Mouse (Mus musculus) urinary bladder, adult 18-20 months (tissue): ENCODE data around the gene Srl.
"Not testable (repeated sequence)": the region's sequence is repeated elsewhere in the genome, so short reads cannot be mapped to it uniquely, and the experiment has no call there.

Experiments used
- DNase-seq, 2 experiments: peaks; one replicate each; pipeline ENCODE4 v3.0.0; 2022; ENCODE audit warnings: low spot score in 2 of 2, mixed read lengths in 2 of 2

Gene Srl

DNA sequence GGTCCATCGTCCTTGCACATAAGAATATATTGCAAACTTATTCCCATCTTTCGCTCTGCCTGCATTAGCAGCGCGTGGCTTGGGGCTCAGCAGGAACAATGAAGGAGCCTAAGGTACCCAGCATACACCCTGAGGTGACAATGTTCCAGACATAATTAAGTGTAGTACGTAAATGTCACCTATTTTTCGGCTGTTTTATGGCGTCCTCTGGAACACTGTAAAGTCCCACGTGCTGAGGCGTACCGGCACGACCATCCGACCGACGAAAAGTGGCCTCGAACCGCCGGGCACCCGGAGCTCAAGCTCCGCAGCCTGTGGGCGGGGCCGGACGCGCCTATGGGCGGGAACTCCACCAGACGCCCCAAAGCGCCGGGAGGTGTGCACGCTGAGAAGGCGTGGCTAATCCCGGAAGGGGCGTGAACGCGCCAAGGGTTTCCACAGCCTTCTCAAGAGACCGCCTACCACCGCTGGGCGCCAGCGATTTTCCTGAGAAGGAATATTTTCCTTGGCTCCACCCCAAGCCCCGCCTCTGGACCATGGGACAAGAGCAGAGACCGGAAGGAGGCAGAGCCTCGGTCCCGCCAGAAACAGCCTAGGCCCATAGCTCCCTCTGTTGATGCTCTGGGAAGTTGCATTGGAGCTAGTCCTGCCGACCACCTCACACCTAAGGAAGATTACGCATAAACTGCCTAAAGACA, at the start of gene Srl:
Gene Srl (minus strand): TSS at position 316 of the 698 bp plus-strand sequence.
- DNase-seq: peak; percentile 100

DNA sequence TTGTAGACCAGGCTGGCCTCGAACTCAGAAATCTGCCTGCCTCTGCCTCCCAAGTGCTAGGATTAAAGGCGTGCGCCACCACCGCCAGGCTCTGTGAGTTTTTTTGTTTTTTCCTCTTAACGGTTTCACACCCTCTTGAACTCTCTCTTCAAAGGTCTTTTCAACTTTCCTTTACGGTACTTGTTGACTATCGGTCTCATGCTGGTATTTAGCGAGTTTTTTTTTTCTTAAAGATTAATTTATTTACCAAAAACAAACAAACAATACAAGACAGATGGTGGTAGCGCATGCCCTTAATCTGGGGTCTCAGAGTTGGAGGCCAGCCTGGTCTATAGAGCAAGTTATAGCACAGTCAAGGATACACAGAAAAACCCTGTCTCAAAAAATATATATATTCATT, 48.6 kb upstream of the Srl start:
- no peak for DNase-seq

GRCm38 (mm10) chr16:4587516-4588210, 46.0 kb upstream of the Srl start:
- no peak for DNase-seq

GRCm38 (mm10) chr16:4586531-4587123, 45.0 kb upstream of the Srl start:
- peak; percentile 91 to 97 for DNase-seq

DNA sequence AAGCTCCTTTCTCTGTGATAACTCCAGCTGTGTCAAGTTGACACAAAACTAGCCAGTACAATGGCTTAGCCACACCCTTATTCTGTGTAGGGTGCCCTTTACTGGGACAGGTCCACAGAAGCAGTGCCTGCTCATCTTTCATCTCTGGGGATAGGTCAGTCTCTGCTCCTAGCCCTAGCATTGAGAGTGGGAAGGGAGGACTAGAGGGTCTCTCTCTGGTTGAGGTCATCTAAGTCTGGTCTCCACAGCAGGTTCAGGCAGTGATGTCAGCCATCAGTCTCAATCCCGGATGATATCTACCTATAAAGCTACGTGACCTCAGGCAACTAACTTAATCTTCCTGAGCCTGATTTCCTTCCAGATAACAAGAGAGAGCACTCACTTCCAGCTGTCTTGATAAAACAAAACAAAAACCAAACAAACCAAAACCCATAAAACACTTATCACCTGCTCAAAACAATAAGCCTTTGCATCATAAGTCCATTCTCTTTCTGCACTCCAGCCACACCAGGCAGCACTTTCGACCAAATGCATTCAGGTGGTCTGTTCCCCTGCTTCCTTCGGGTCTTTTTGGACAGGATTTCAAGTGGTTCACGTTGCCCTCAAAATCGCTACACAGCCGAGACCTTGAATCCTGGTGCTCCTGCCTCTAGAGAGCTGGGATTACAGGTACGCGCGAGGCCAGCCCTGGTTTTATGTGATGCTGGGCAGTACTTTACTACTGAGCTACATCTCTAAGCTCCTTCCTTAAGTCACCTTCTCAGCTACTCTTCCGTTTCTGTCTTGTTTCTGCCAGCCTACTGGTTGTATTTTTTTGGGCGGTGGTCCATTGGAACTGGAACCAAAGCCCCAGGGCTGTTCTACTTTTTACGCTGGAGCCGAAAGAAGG, 44.3 kb upstream of the Srl start:
- DNase-seq: no peak

DNA sequence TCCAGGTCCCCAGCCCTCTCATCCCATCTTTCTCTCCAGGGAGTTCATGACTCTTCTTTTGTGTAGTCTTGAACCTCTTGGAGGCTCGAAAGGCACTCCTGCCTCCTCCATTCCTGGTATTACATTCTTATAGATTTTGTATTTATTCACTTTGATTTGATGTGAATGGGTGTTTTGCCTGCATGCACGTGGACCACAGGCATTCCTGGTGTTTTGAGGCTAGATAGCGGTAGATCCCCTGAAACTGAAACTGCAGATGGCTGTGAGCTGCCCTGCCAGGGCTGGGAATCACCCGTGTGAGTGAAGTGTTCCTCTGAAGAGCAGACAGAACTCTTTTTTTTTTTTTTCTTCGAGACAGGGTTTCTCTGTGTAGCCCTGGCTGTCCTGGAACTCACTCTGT, 42.8 kb upstream of the Srl start:
- no peak for DNase-seq

DNA sequence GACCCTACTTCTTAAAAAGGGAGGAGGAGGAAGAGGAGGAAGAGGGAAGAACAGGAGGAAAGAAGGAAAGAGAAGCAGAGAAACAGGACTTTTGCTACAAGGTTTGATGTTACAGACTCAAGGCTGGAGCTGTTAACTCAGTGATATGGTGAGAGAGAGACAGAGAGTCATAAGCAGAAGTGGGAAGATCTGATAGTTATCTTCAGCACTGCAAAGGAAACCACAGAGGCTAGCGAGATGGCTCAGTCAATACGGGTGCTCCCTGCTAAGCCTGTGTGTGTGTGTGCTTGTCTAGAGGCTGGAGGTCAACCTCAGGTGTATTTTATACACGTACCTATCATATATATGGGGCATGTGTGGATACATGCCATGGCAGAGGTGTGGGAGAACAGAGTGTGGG, 42.2 kb upstream of the Srl start:
- DNase-seq: no peak

DNA sequence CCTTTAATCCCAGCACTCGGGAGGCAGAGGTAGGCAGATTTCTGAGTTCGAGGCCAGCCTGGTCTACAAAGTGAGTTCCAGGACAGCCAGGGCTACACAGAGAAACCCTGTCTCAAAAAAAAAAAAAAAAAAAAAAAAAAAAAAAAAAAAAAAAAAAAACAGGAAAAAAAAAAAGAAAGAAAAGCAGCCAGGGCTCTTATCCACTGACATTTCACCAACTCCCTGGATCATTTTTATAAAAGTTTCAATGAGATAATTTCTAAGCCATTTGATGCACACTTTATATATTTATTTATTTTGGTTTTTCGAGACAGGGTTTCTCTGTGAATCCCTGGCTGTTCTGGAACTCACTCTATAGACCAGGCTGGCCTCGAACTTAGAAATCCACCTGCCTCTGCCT, 39.6 kb upstream of the Srl start:
- DNase-seq: not testable (repeated sequence)

DNA sequence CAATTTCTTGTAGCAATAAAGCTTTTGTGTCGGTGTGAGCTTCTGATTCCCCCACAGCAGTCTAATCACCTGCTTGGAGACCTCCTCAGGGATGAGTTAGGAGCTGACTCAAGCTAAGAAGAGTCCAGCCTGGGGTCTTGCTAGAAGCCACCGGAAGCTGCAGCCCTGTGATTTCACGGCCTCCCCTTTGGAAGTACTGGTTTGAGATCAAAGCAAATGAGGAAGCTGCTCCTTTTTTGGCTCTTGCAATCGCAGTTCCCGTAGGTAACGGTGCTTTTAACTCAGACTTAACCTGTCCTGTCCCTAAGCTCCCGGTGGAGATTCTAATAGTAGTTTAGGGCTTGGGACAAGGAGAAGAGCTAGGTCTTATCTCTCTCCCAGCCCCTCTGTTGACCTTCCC, 37.0 kb upstream of the Srl start:
- DNase-seq: no peak

DNA sequence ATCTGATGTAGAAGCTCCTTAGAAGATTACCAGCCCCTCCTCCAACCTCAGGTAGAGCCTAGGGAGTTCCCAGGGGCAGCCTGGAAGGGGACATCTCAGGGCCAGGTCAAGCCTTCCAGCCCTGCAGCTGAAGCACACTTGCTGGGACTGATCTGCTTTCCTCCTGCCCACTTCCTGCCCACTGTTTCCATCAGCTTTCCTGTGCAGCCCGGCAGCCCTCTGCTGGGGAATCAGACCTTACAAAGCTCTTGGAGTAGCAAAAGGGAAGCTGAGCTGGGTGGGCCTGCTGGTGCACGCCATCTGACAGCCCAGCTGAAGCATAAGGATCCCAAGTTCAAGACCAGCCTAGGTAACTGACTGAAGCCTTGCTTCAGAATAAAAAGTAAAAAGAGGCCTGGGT, 35.3 kb upstream of the Srl start:
- no peak for DNase-seq

DNA sequence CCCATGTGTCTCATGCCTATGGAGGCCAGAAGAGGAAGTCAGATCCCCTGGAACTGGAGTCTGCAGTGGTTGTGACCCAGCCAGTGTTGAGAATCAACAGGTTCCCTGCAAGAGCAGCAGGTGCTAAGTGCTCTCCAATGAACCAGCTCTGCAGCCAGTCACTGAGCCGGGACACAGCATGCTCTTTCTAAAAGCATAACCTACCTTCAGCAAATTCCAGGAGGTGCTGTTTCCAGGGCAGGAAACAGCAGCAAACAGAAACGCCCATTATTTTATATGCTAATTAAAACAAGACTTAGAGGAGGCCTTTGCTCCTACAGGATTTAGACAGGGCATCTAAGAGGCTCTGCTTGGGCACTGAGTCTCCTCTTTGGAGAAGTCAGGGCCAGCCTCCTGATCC, 34.4 kb upstream of the Srl start:
- no peak for DNase-seq

- no peak for DNase-seq
Observed at GRCm38 (mm10) chr16:4570737-4571136, 29.1 kb upstream of the Srl start.

- DNase-seq: peak; percentile 67 to 78
Observed at GRCm38 (mm10) chr16:4567912-4568311, 26.3 kb upstream of the Srl start.

GRCm38 (mm10) chr16:4560145-4560952, 18.7 kb upstream of the Srl start:
- DNase-seq: peak; percentile 58 to 69

DNA sequence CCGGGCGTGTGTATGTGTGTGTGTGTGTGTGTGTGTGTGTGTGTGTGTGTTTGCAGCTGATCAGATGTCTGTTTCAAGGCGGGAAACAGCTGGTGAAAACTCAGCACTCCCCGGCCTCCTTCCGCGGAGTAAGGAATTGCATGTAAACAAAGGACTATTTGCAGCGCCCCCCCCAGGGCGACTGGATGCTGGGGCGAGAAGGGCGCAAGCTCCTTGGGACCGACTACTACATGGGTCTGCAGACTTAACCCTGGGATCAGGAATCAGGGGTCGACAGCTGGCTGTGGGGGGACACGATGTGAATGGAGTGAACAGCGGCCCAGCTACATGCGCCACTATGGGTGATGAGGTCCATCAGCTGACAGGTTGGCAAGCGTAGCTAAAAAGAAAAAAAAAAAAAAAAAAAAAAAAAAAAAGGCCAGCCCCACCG, 18.1 kb upstream of the Srl start, which contains the start of gene Tfap4:
Gene Tfap4 (minus strand): TSS at position 140 of the 430 bp plus-strand sequence.
- peak; percentile 80 to 89 for DNase-seq

- DNase-seq: peak; percentile 48 to 75
Observed at GRCm38 (mm10) chr16:4558980-4559631, 17.5 kb upstream of the Srl start.

- DNase-seq: peak; percentile 85 to 89
Observed at GRCm38 (mm10) chr16:4558384-4558979, 16.9 kb upstream of the Srl start.

DNA sequence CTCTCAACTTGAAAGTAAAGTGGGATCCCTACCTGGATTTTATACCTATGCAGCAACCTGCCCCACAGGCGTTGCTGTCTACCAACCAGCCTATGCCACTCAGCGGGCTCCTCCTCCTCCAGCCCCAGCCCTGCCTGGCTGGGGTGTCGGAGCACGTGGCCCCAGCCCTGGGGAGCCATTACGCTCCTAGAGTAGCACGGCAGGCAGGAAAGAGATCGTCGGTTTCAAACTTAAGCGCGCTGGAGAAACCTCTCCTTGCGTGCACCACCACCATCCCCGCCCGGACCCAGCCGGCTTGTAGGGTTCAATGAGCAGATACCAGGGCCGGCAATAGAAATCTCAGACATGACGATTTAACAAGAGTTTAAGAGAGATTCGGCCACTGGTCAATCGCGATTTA, 16.3 kb upstream of the Srl start:
- DNase-seq: peak; percentile 57 to 66

DNA sequence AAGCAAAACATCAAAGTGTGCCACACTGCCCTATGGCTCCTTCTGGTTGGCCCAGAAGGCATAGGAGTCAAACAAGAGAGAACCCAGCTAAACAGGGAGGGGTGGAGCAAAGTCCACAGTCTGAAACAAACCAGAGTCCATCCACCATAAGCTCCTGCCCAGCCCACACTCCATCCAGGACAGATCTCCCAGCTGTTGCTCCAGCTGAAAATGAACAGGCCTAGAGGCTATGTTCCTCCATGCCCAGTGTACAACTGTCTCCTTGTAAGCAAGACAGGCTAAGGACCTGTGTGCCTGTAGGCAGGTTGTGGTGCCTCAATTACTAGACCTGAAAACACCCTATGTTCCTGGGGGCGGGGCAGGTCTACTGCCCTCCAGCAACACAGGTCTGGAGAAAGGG, 15.5 kb upstream of the Srl start:
- DNase-seq: no peak

- no peak for DNase-seq
Observed at GRCm38 (mm10) chr16:4555555-4555954, 13.9 kb upstream of the Srl start.
